In the genomic region with DNA sequence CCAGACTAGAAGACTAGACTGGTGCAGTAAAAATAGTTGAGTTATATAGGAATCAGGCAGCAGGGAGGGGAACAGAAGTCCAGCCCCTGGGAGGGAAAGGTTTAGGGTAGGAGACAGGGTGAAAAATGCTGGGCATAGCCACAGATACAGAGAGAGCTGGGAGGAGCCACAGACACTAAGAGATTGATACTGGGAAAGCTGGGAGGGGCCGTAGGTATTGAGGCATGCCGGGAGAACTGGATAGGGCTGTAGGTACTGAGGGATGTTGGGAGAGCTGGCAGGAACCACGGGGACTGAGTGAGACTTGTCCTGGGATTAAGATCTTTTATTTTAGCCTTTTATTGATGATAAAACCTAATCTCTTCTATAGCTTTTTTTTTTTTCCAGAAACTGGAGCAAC, we compare ENCODE assay signal across 37 mouse cellular contexts. TPM values are rescaled to one million over a fixed set of nuclear protein-coding genes. Genes with fewer than 3 reads are reported as not detected.
DNase-seq lines count a peak whose midpoint lies in the region; ATAC-seq lines count a peak whose summit lies in the region.
"Had no signal": no experiment of that assay in that cellular context is flagged by ENCODE, and none has a peak within 500 bp of the region (broad histone marks: within the 10 kb centered on the region; RNA-seq: fewer than 3 reads in every experiment).

No protein-coding gene starts in this region.

- peak; percentile 62 for DNase-seq in heart, embryonic 10.5 days (ENCODE audit: low spot score)
- DNase-seq in heart, postnatal 14 days: no peak
- no peak for DNase-seq in limb, embryonic 10.5 days (ENCODE audit: low spot score)
- DNase-seq in midbrain, embryonic 10.5 days (ENCODE audit: low spot score): peak; percentile 1
- DNase-seq in layer of hippocampus, adult 9-11 months: no peak
- DNase-seq: adrenal gland, postnatal 25 days; cerebellum, adult 11-12 months; cerebellum, adult 9-11 months; embryo, embryonic 11 days; forebrain, postnatal 0 days; heart, adult 2 months; heart, postnatal 4 days; kidney, adult 8-10 months; kidney, postnatal 4 days; retina, postnatal 1 day; right cerebral cortex, postnatal 25 days; thymus, adult 18-20 months; thymus, postnatal 36 days had no signal

- ATAC-seq in limb, embryonic 15.5 days (ENCODE audit: insufficient number of reproducible peaks, low FRiP score, low TSS enrichment, low read depth): no peak
- ATAC-seq in midbrain, embryonic 16.5 days: no peak
- ATAC-seq in embryonic facial prominence, embryonic 15.5 days (ENCODE audit: insufficient number of reproducible peaks, low FRiP score, low TSS enrichment, low read depth): no peak
- ATAC-seq: forebrain, postnatal 0 days; intestine, embryonic 16.5 days; Patski had no signal

- H3K4me2 ChIP-seq in limb, embryonic 15.5 days: peak overlapping the region; percentile 2; the same call in 1 of the 2 replicates
- no peak overlapping the region for H3K4me2 ChIP-seq in midbrain, embryonic 16.5 days (ENCODE audit: low read length)
- H3K4me2 ChIP-seq in embryonic facial prominence, embryonic 15.5 days (replicated peaks): no peak overlapping the region
- H3K4me2 ChIP-seq: embryonic facial prominence, embryonic 13.5 days; forebrain, embryonic 12.5 days; hindbrain, embryonic 13.5 days; limb, embryonic 12.5 days; liver, embryonic 11.5 days; stomach, embryonic 15.5 days had no signal

- intact Hi-C loops in heart, postnatal 14 days (cut with DNase I): no loop called here

- H3K4me1 ChIP-seq in heart, embryonic 10.5 days: no peaks in the 10 kb centered on the region
- no peaks in the 10 kb centered on the region for H3K4me1 ChIP-seq in limb, embryonic 15.5 days
- no peaks in the 10 kb centered on the region for H3K4me1 ChIP-seq in limb, embryonic 10.5 days
- H3K4me1 ChIP-seq in midbrain, embryonic 10.5 days: no peaks in the 10 kb centered on the region
- H3K4me1 ChIP-seq in midbrain, embryonic 16.5 days (ENCODE audit: control insufficient read depth, insufficient read depth, low read length): no peaks in the 10 kb centered on the region; the same call in 1 of the 2 replicates
- no peaks in the 10 kb centered on the region for H3K4me1 ChIP-seq in embryonic facial prominence, embryonic 15.5 days
- H3K4me1 ChIP-seq: embryonic facial prominence, embryonic 13.5 days; forebrain, embryonic 12.5 days; limb, embryonic 12.5 days; stomach, embryonic 15.5 days had no signal

- no peak overlapping the region for H3K27ac ChIP-seq in heart, embryonic 10.5 days
- H3K27ac ChIP-seq in limb, embryonic 15.5 days: no peak overlapping the region
- H3K27ac ChIP-seq in limb, embryonic 10.5 days: no peak overlapping the region
- H3K27ac ChIP-seq in midbrain, embryonic 10.5 days (replicated peaks): no peak overlapping the region
- no peak overlapping the region for H3K27ac ChIP-seq in midbrain, embryonic 16.5 days (ENCODE audit: low read length)
- H3K27ac ChIP-seq in embryonic facial prominence, embryonic 15.5 days (replicated peaks): 0 out of 2 replicates have a peak overlapping the region, but pooled peaks have one; percentile 19
- H3K27ac ChIP-seq: embryonic facial prominence, embryonic 13.5 days; forebrain, embryonic 12.5 days; heart, adult 2 months; hindbrain, embryonic 13.5 days; kidney, postnatal 0 days; limb, embryonic 12.5 days; macrophage; stomach, embryonic 15.5 days had no signal

- no peaks in the 10 kb centered on the region for H3K9me3 ChIP-seq in heart, embryonic 10.5 days
- no peaks in the 10 kb centered on the region for H3K9me3 ChIP-seq in limb, embryonic 15.5 days
- H3K9me3 ChIP-seq in limb, embryonic 10.5 days (replicated peaks): no peaks in the 10 kb centered on the region
- no peaks in the 10 kb centered on the region; the same call in 1 of the 2 replicates for H3K9me3 ChIP-seq in midbrain, embryonic 10.5 days (replicated peaks)
- no peaks in the 10 kb centered on the region; the same call in 1 of the 2 replicates for H3K9me3 ChIP-seq in midbrain, embryonic 16.5 days (replicated peaks; ENCODE audit: control insufficient read depth, low read length, poor library complexity, severe bottlenecking)
- H3K9me3 ChIP-seq in embryonic facial prominence, embryonic 15.5 days (replicated peaks): 0 out of 2 replicates have a peak, but pooled peaks cover 3% of the 10 kb centered on the region
- H3K9me3 ChIP-seq: embryonic facial prominence, embryonic 13.5 days; forebrain, embryonic 12.5 days; hindbrain, embryonic 13.5 days; limb, embryonic 12.5 days; stomach, embryonic 15.5 days had no signal

- WGBS in heart, embryonic 10.5 days: 36% methylated on average over 3 of the region's 3 CpGs
- 38% methylated on average over 3 of the region's 3 CpGs for WGBS in limb, embryonic 15.5 days
- 52% methylated on average over 3 of the region's 3 CpGs for WGBS in limb, embryonic 10.5 days
- 64% methylated on average over 3 of the region's 3 CpGs for WGBS in midbrain, embryonic 10.5 days
- 47% methylated on average over 3 of the region's 3 CpGs for WGBS in midbrain, embryonic 16.5 days
- 39% methylated on average over 3 of the region's 3 CpGs for WGBS in embryonic facial prominence, embryonic 15.5 days

- H3K36me3 ChIP-seq in heart, embryonic 10.5 days: no peaks in the 10 kb centered on the region
- H3K36me3 ChIP-seq in limb, embryonic 15.5 days: no peaks in the 10 kb centered on the region
- H3K36me3 ChIP-seq in limb, embryonic 10.5 days: no peaks in the 10 kb centered on the region
- H3K36me3 ChIP-seq in midbrain, embryonic 10.5 days: no peaks in the 10 kb centered on the region
- no peaks in the 10 kb centered on the region for H3K36me3 ChIP-seq in midbrain, embryonic 16.5 days (ENCODE audit: control insufficient read depth, insufficient read depth, low read length)
- H3K36me3 ChIP-seq in embryonic facial prominence, embryonic 15.5 days: no peaks in the 10 kb centered on the region
- H3K36me3 ChIP-seq: embryonic facial prominence, embryonic 13.5 days; forebrain, embryonic 12.5 days; hindbrain, embryonic 13.5 days; limb, embryonic 12.5 days; stomach, embryonic 15.5 days had no signal

- H3K4me3 ChIP-seq in heart, embryonic 10.5 days: no peak overlapping the region
- H3K4me3 ChIP-seq in limb, embryonic 15.5 days: no peak overlapping the region
- H3K4me3 ChIP-seq in limb, embryonic 10.5 days: no peak overlapping the region
- no peak overlapping the region for H3K4me3 ChIP-seq in midbrain, embryonic 10.5 days
- no peak overlapping the region for H3K4me3 ChIP-seq in midbrain, embryonic 16.5 days (ENCODE audit: low read depth, low read length)
- H3K4me3 ChIP-seq in embryonic facial prominence, embryonic 15.5 days (replicated peaks): no peak overlapping the region
- H3K4me3 ChIP-seq: embryonic facial prominence, embryonic 13.5 days; forebrain, embryonic 12.5 days; heart, adult 2 months; hindbrain, embryonic 13.5 days; limb, embryonic 12.5 days; stomach, embryonic 15.5 days had no signal

- H3K27me3 ChIP-seq in heart, embryonic 10.5 days (ENCODE audit: insufficient read depth, poor library complexity, severe bottlenecking): no peaks in the 10 kb centered on the region
- H3K27me3 ChIP-seq in limb, embryonic 15.5 days: no peaks in the 10 kb centered on the region
- H3K27me3 ChIP-seq in limb, embryonic 10.5 days (ENCODE audit: low read depth, poor library complexity, severe bottlenecking): no peaks in the 10 kb centered on the region
- H3K27me3 ChIP-seq in midbrain, embryonic 10.5 days (ENCODE audit: low read depth, poor library complexity, severe bottlenecking): no peaks in the 10 kb centered on the region
- H3K27me3 ChIP-seq in midbrain, embryonic 16.5 days (ENCODE audit: control insufficient read depth, insufficient read depth, low read depth, low read length): no peaks in the 10 kb centered on the region
- H3K27me3 ChIP-seq in embryonic facial prominence, embryonic 15.5 days: no peaks in the 10 kb centered on the region
- H3K27me3 ChIP-seq: embryonic facial prominence, embryonic 13.5 days; forebrain, embryonic 12.5 days; hindbrain, embryonic 13.5 days; stomach, embryonic 15.5 days had no signal

- H3K9ac ChIP-seq in limb, embryonic 15.5 days: no peak overlapping the region
- no peak overlapping the region for H3K9ac ChIP-seq in midbrain, embryonic 16.5 days (ENCODE audit: low read depth, low read length)
- no peak overlapping the region for H3K9ac ChIP-seq in embryonic facial prominence, embryonic 15.5 days
- H3K9ac ChIP-seq: embryonic facial prominence, embryonic 13.5 days; forebrain, embryonic 12.5 days; forebrain, postnatal 0 days; hindbrain, embryonic 13.5 days; limb, embryonic 12.5 days; stomach, embryonic 15.5 days had no signal

RNA-seq across cellular contexts. Expression of a gene that starts 18.8 kb away (rescaled TPM):
- polyA plus RNA-seq in heart, embryonic 10.5 days (2016; fragmentation: Nextera tagmentation; extraction: Ambion mirVana): not detected in 2 replicates
- total RNA-seq in heart, postnatal 14 days (2021): not detected
- polyA plus RNA-seq in limb, embryonic 15.5 days (2015; fragmentation: Nextera tagmentation; extraction: Ambion mirVana): not detected in 2 replicates
- polyA plus RNA-seq in limb, embryonic 10.5 days (2016; fragmentation: Nextera tagmentation; extraction: Ambion mirVana): not detected in 2 replicates
- not detected in 2 replicates for polyA plus RNA-seq in midbrain, embryonic 10.5 days (2016; fragmentation: Nextera tagmentation; extraction: Ambion mirVana)
- polyA plus RNA-seq in midbrain, embryonic 16.5 days (2015; fragmentation: Nextera tagmentation; extraction: Ambion mirVana): 0.11 and 0.34 TPM in 2 replicates
- polyA plus RNA-seq in embryonic facial prominence, embryonic 15.5 days (2015; fragmentation: Nextera tagmentation; extraction: Ambion mirVana): 4.4 and 5.9 TPM in 2 replicates
- total RNA-seq: adrenal gland, adult 18-20 months; adrenal gland, postnatal 25 days; gastrocnemius, adult 8-10 months; gastrocnemius, postnatal 4 days; heart, adult 2 months; heart, postnatal 4 days; MEL had no signal
- polyA plus RNA-seq: heart, adult 2 months; hindbrain, embryonic 13.5 days; intestine, embryonic 16.5 days; kidney, postnatal 0 days; limb, embryonic 12.5 days; liver, embryonic 11.5 days; liver, embryonic 16.5 days; macrophage; neural tube, embryonic 14.5 days; Patski; stomach, embryonic 15.5 days had no signal

RNA-seq across cellular contexts. Expression of a gene that starts 22.6 kb away (rescaled TPM):
- polyA plus RNA-seq in heart, embryonic 10.5 days (2016; fragmentation: Nextera tagmentation; extraction: Ambion mirVana): 1.0 TPM in 1 of 2 replicates, not detected in the other
- total RNA-seq in heart, postnatal 14 days (2021): not detected
- polyA plus RNA-seq in limb, embryonic 15.5 days (2015; fragmentation: Nextera tagmentation; extraction: Ambion mirVana): 5.9 and 11.2 TPM in 2 replicates
- 0.94 and 1.1 TPM in 2 replicates for polyA plus RNA-seq in limb, embryonic 10.5 days (2016; fragmentation: Nextera tagmentation; extraction: Ambion mirVana)
- polyA plus RNA-seq in midbrain, embryonic 10.5 days (2016; fragmentation: Nextera tagmentation; extraction: Ambion mirVana): 29.9 and 39.9 TPM in 2 replicates
- polyA plus RNA-seq in midbrain, embryonic 16.5 days (2015; fragmentation: Nextera tagmentation; extraction: Ambion mirVana): 271 and 344 TPM in 2 replicates
- 6.2 and 11.1 TPM in 2 replicates for polyA plus RNA-seq in embryonic facial prominence, embryonic 15.5 days (2015; fragmentation: Nextera tagmentation; extraction: Ambion mirVana)
- total RNA-seq: adrenal gland, adult 18-20 months; adrenal gland, postnatal 25 days; gastrocnemius, adult 8-10 months; gastrocnemius, postnatal 4 days; heart, adult 2 months; heart, postnatal 4 days; MEL had no signal
- polyA plus RNA-seq: heart, adult 2 months; kidney, postnatal 0 days; macrophage; Patski had no signal

Comparison
In these comparisons a context has a peak if more than half of its experiments do, and no peak if none do; other contexts are left out.
1. DNase-seq: peak in heart, embryonic 10.5 days (single experiment) and midbrain, embryonic 10.5 days (single experiment); none in heart, postnatal 14 days (0 of 2), limb, embryonic 10.5 days (single experiment) and layer of hippocampus, adult 9-11 months (single experiment).